Mouse (Mus musculus): Measurements from ENCODE around the gene Il4ra. TPM values are rescaled to one million over a fixed set of nuclear protein-coding genes. Genes with fewer than 3 reads are reported as not detected.

Gene Il4ra
- polyA plus RNA-seq, 1 experiment from 2014 or later = 7.0 TPM

DNA sequence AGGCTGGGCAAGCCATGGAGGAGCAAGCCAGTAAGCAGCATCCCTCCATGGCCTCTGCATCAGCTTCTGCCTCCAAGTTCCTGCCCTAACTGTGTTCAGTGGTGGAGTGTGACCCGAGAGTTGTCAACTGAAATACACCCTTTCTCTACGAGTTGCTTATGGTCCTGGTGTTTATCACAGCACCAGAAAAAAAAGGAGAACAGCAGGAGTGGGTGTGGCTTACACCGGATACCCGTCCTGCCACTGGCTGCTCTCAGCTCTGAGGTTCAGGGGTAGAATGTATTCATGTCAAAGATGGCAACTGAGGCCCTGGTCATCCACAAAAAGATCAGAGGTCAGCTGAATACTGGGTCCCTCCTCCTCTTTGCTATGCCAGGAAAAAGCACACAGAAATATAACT lies 68.2 kb downstream of the Il4ra start:
- H3K4me3 ChIP-seq = no peak overlapping the region
- H3K4me1 ChIP-seq = no peaks in the 10 kb centered on the region; the same call in 1 of the 2 replicates
- no peak overlapping the region for H3K9ac ChIP-seq
- H3K27ac ChIP-seq = no peak overlapping the region
- H3K4me2 ChIP-seq = no peak overlapping the region
- no peaks in the 10 kb centered on the region for H3K27me3 ChIP-seq
- ATAC-seq (ENCODE audit: insufficient number of reproducible peaks, insufficient read depth, low FRiP score, low TSS enrichment, low read depth) = no peak
- H3K36me3 ChIP-seq = no peaks in the 10 kb centered on the region
- H3K9me3 ChIP-seq = no peaks in the 10 kb centered on the region
- 73% methylated on average over 4 of the region's 4 CpGs for WGBS

DNA sequence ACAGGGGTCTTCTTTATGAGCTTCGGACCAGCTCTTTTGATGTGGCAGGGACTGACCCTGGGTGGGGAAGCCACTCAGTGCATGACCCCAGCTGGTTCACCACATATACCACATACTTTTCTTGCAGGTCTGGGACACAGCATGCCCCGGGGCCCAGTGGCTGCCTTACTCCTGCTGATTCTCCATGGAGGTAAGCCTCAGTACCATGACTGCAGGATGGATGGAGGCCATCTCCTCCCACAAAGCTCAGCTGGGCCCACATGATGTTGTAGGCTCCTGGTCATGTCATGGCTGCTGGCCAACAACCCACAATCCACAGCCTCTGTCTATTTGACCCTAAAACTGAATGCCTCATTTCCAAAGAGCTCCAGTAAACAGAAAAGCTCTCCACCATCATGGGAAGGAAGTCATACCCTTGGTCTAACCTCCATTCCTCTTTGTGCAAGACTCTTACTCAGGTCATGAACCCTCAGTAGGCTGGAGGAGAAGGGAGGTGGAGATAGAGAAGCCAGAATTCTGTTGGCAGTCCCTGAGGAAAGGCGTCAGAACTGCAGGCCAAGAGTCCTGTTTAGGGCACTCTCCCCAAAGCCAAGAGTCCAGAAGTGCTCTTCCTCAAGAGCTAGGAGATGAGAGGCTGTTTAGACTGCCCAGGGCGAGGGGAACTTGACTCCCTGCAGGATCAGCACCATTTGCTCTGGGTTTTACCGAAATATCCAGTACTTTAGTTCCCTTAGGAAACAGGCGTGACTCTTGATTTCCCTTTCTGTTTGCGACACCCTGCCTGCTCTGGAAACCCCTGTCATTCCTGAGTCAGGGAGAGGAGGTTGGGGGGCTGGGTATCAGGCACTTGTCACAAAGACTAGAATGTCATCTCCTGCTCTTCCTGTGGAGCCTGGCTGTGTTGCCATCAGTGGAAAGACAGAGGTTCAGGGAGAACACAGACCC lies 71.1 kb downstream of the Il4ra start:
- no peak overlapping the region for H3K9ac ChIP-seq
- no peaks in the 10 kb centered on the region for H3K27me3 ChIP-seq
- ATAC-seq (ENCODE audit: insufficient number of reproducible peaks, insufficient read depth, low FRiP score, low TSS enrichment, low read depth) = no peak; the same call in 1 of the 2 replicates
- no peaks in the 10 kb centered on the region; the same call in 1 of the 2 replicates for H3K4me1 ChIP-seq
- H3K27ac ChIP-seq = no peak overlapping the region
- WGBS = 65% methylated on average over 7 of the region's 7 CpGs
- H3K9me3 ChIP-seq = no peaks in the 10 kb centered on the region
- H3K4me3 ChIP-seq = no peak overlapping the region
- H3K4me2 ChIP-seq = no peak overlapping the region
- H3K36me3 ChIP-seq = no peaks in the 10 kb centered on the region

- Histone ChIP-seq H3K4me3 (no peak overlapping the region), H3K27me3 (no peaks in the 10 kb centered on the region), H3K4me2 (no peak overlapping the region), H3K4me1 (no peaks in the 10 kb centered on the region; the same call in 1 of the 2 replicates), H3K9me3 (no peaks in the 10 kb centered on the region), H3K36me3 (no peaks in the 10 kb centered on the region), H3K9ac (no peak overlapping the region), H3K27ac (no peak overlapping the region)
- ATAC-seq (ENCODE audit: insufficient number of reproducible peaks, insufficient read depth, low FRiP score, low TSS enrichment, low read depth) = no peak
- 66% methylated on average over 4 of the region's 4 CpGs for WGBS
These were observed 73.3 kb downstream of the Il4ra start for GRCm38 (mm10) chr7:125625219-125625618.

- Histone ChIP-seq H3K4me1 (no peaks in the 10 kb centered on the region; the same call in 1 of the 2 replicates), H3K27me3 (no peaks in the 10 kb centered on the region), H3K9ac (no peak overlapping the region), H3K9me3 (no peaks in the 10 kb centered on the region), H3K36me3 (no peaks in the 10 kb centered on the region), H3K4me2 (no peak overlapping the region), H3K27ac (no peak overlapping the region), H3K4me3 (no peak overlapping the region)
- ATAC-seq (ENCODE audit: insufficient number of reproducible peaks, insufficient read depth, low FRiP score, low TSS enrichment, low read depth) = no peak
- 44% methylated on average over 7 of the region's 7 CpGs for WGBS
These were observed 73.9 kb downstream of the Il4ra start for GRCm38 (mm10) chr7:125625829-125626228.

Other genes with a start within 250 kb of the Il4ra start
- gene Kdm8, start 107.4 kb upstream of the Il4ra start, polyA plus RNA-seq (2015; fragmentation: Nextera tagmentation; extraction: Ambion mirVana) = 9.6 and 10.0 TPM in 2 replicates
- 108 and 116 TPM in 2 replicates for gene Nsmce1, start 60.5 kb upstream of the Il4ra start, polyA plus RNA-seq (2015; fragmentation: Nextera tagmentation; extraction: Ambion mirVana)
- 0.67 and 0.81 TPM in 2 replicates for gene Il21r, start 51.3 kb downstream of the Il4ra start, polyA plus RNA-seq (2015; fragmentation: Nextera tagmentation; extraction: Ambion mirVana)
- 32.4 and 34.4 TPM in 2 replicates for gene Gtf3c1, start 155.7 kb downstream of the Il4ra start, polyA plus RNA-seq (2015; fragmentation: Nextera tagmentation; extraction: Ambion mirVana)
- 9.8 and 9.9 TPM in 2 replicates for gene D430042O09Rik, start 155.8 kb downstream of the Il4ra start, polyA plus RNA-seq (2015; fragmentation: Nextera tagmentation; extraction: Ambion mirVana)

Data from embryonic facial prominence, embryonic 13.5 days (tissue).